Comparison of ENCODE assay signal across 7 mouse cellular contexts in genomic region chr9:105395218-105395627, GRCm38 (mm10). TPM values are rescaled to one million over a fixed set of nuclear protein-coding genes. Genes with fewer than 3 reads are reported as not detected.
DNase-seq lines count a peak whose midpoint lies in the region; ATAC-seq lines count a peak whose summit lies in the region.

Aste1 (plus strand) TSS chr9:105395392.
Nek11 (minus strand) TSS chr9:105395524.

- H3K9ac ChIP-seq in embryonic facial prominence, embryonic 12.5 days = peak within 1 kb of the TSS; percentile 59
- H3K9ac ChIP-seq in limb, embryonic 11.5 days (ENCODE audit: low read length) = peak within 1 kb of the TSS; percentile 60
- H3K9ac ChIP-seq in midbrain, embryonic 14.5 days (replicated peaks; ENCODE audit: low read length) = peak within 1 kb of the TSS; percentile 62

- peak within 1 kb of the TSS; percentile 69 for H3K4me2 ChIP-seq in embryonic facial prominence, embryonic 12.5 days (replicated peaks)
- H3K4me2 ChIP-seq in limb, embryonic 11.5 days (ENCODE audit: low read depth, severe bottlenecking) = peak within 1 kb of the TSS; percentile 51
- peak within 1 kb of the TSS; percentile 79 for H3K4me2 ChIP-seq in midbrain, embryonic 14.5 days (ENCODE audit: low read length)

- H3K4me1 ChIP-seq in embryonic facial prominence, embryonic 12.5 days = 0 out of 2 replicates have a peak, but pooled peaks cover 6% of the 10 kb centered on the region
- 0 out of 2 replicates have a peak, but pooled peaks cover 4% of the 10 kb centered on the region for H3K4me1 ChIP-seq in limb, embryonic 11.5 days (ENCODE audit: control insufficient read depth, insufficient read depth, low read length)
- H3K4me1 ChIP-seq in midbrain, embryonic 14.5 days (ENCODE audit: control insufficient read depth, insufficient read depth, low read length) = peaks cover 25% of the 10 kb centered on the region

- DNase-seq in adrenal gland, postnatal 25 days = peak; percentile 96
- DNase-seq in heart, adult 11 months = peak; percentile 99
- DNase-seq in kidney, adult 18-20 months = peak; percentile 96
- DNase-seq in limb, embryonic 11.5 days (ENCODE audit: low spot score) = peak; percentile 96
- DNase-seq in midbrain, embryonic 14.5 days = peak; percentile 97
- peak; percentile 88 to 95 for DNase-seq in spleen, adult 18-20 months

- no peaks in the 10 kb centered on the region for H3K27me3 ChIP-seq in embryonic facial prominence, embryonic 12.5 days
- H3K27me3 ChIP-seq in limb, embryonic 11.5 days (ENCODE audit: control insufficient read depth, insufficient read depth, low read length) = 0 out of 2 replicates have a peak, but pooled peaks cover 2% of the 10 kb centered on the region
- 0 out of 2 replicates have a peak, but pooled peaks cover 3% of the 10 kb centered on the region for H3K27me3 ChIP-seq in midbrain, embryonic 14.5 days (ENCODE audit: control insufficient read depth, insufficient read depth, low read length)

- H3K27ac ChIP-seq in embryonic facial prominence, embryonic 12.5 days = peak within 1 kb of the TSS; percentile 87
- H3K27ac ChIP-seq in limb, embryonic 11.5 days (replicated peaks; ENCODE audit: low read depth, low read length) = peak within 1 kb of the TSS; percentile 85
- peak within 1 kb of the TSS; percentile 81 for H3K27ac ChIP-seq in midbrain, embryonic 14.5 days (replicated peaks; ENCODE audit: low read depth, low read length)

- no peaks in the 10 kb centered on the region for H3K9me3 ChIP-seq in embryonic facial prominence, embryonic 12.5 days
- no peaks in the 10 kb centered on the region for H3K9me3 ChIP-seq in limb, embryonic 11.5 days (ENCODE audit: control insufficient read depth, low read length)
- H3K9me3 ChIP-seq in midbrain, embryonic 14.5 days (ENCODE audit: control insufficient read depth, low read length) = no peaks in the 10 kb centered on the region

- peaks cover 4% of the 10 kb centered on the region for H3K36me3 ChIP-seq in embryonic facial prominence, embryonic 12.5 days
- peaks cover 3% of the 10 kb centered on the region; the same call in 1 of the 2 replicates for H3K36me3 ChIP-seq in limb, embryonic 11.5 days (ENCODE audit: control insufficient read depth, insufficient read depth, low read length)
- H3K36me3 ChIP-seq in midbrain, embryonic 14.5 days (ENCODE audit: control insufficient read depth, insufficient read depth, low read length) = peaks cover 13% of the 10 kb centered on the region; the same call in 1 of the 2 replicates

- ATAC-seq in embryonic facial prominence, embryonic 12.5 days (ENCODE audit: insufficient number of reproducible peaks, insufficient read depth, low FRiP score, low TSS enrichment) = peak; percentile 97
- ATAC-seq in limb, embryonic 11.5 days (ENCODE audit: insufficient number of reproducible peaks, low FRiP score, low TSS enrichment, low read depth) = peak; percentile 97
- peak; percentile 95 for ATAC-seq in midbrain, embryonic 14.5 days (ENCODE audit: low FRiP score, low TSS enrichment)

- peak within 1 kb of the TSS; percentile 61 for H3K4me3 ChIP-seq in embryonic facial prominence, embryonic 12.5 days
- peak within 1 kb of the TSS; percentile 58 for H3K4me3 ChIP-seq in limb, embryonic 11.5 days (ENCODE audit: low read depth, low read length)
- H3K4me3 ChIP-seq in midbrain, embryonic 14.5 days (replicated peaks; ENCODE audit: low read depth, low read length) = peak within 1 kb of the TSS; percentile 69

- WGBS in embryonic facial prominence, embryonic 12.5 days = 0% methylated on average over 43 of the region's 44 CpGs
- under 1% methylated on average over 44 of the region's 44 CpGs for WGBS in limb, embryonic 11.5 days
- under 1% methylated on average over 44 of the region's 44 CpGs for WGBS in midbrain, embryonic 14.5 days

RNA-seq across cellular contexts. Expression of gene Aste1, which starts in this region (rescaled TPM):
- total RNA-seq in adrenal gland, postnatal 25 days (2021) = 13.4 and 13.6 TPM in 2 replicates
- polyA plus RNA-seq in embryonic facial prominence, embryonic 12.5 days (2016; fragmentation: Nextera tagmentation; extraction: Ambion mirVana) = 14.2 and 14.3 TPM in 2 replicates
- 11.9 and 16.3 TPM in 2 replicates for polyA plus RNA-seq in limb, embryonic 11.5 days (2014; fragmentation: Nextera tagmentation; extraction: Ambion mirVana)
- 12.7 and 15.3 TPM in 2 replicates for polyA plus RNA-seq in midbrain, embryonic 14.5 days (2014; fragmentation: Nextera tagmentation; extraction: Ambion mirVana)

RNA-seq across cellular contexts. Expression of gene Nek11, which starts in this region (rescaled TPM):
- total RNA-seq in adrenal gland, postnatal 25 days (2021) = not detected in 2 replicates
- polyA plus RNA-seq in embryonic facial prominence, embryonic 12.5 days (2016; fragmentation: Nextera tagmentation; extraction: Ambion mirVana) = 0.53 and 0.72 TPM in 2 replicates
- 0.07 and 0.16 TPM in 2 replicates for polyA plus RNA-seq in limb, embryonic 11.5 days (2014; fragmentation: Nextera tagmentation; extraction: Ambion mirVana)
- 2.2 and 3.1 TPM in 2 replicates for polyA plus RNA-seq in midbrain, embryonic 14.5 days (2014; fragmentation: Nextera tagmentation; extraction: Ambion mirVana)

Comparison
In these comparisons a context has a peak if more than half of its experiments do, and no peak if none do; other contexts are left out.
1. Peak in every context shown above with its lines: DNase-seq, ATAC-seq, H3K4me3 ChIP-seq and H3K27ac ChIP-seq.